Mouse (Mus musculus): ENCODE measurements around the gene Rabep2. TPM values are rescaled to one million over a fixed set of nuclear protein-coding genes. Genes with fewer than 3 reads are reported as not detected.

Rabep2 gene
- polyA plus RNA-seq, 1 experiment from 2014 or later: 33.7 TPM

GRCm38 (mm10) chr7:126458844-126459618 lies 30.5 kb downstream of the Rabep2 start:
- WGBS: 82% methylated on average over 11 of the region's 11 CpGs

GRCm38 (mm10) chr7:126460623-126461399 lies 32.3 kb downstream of the Rabep2 start:
- peak; percentile 25 for DNase-seq (ENCODE audit: low spot score)
- Histone ChIP-seq H3K4me3 (0 out of 2 replicates have a peak overlapping the region, but pooled peaks have one; percentile 14), H3K36me3 (replicated peaks) (peaks cover 3% of the 10 kb centered on the region), H3K27me3 (replicated peaks; ENCODE audit: low read depth, poor library complexity, severe bottlenecking) (0 out of 2 replicates have a peak, but pooled peaks cover 11% of the 10 kb centered on the region), H3K4me1 (peaks cover 60% of the 10 kb centered on the region), H3K27ac (replicated peaks) (peak overlapping the region; percentile 40), H3K9me3 (no peaks in the 10 kb centered on the region)
- 46% methylated on average over 10 of the region's 10 CpGs for WGBS

More at GRCm38 (mm10) chr7:126458844-126459618, 30.5 kb downstream of the Rabep2 start:
- H3K27me3 ChIP-seq (replicated peaks; ENCODE audit: low read depth, poor library complexity, severe bottlenecking): 0 out of 2 replicates have a peak, but pooled peaks cover 11% of the 10 kb centered on the region
- no peaks in the 10 kb centered on the region for H3K36me3 ChIP-seq (replicated peaks)
- H3K4me3 ChIP-seq: no peak overlapping the region
- H3K9me3 ChIP-seq: no peaks in the 10 kb centered on the region
- peaks cover 45% of the 10 kb centered on the region for H3K4me1 ChIP-seq
- DNase-seq (ENCODE audit: low spot score): no peak
- no peak overlapping the region for H3K27ac ChIP-seq (replicated peaks)

GRCm38 (mm10) chr7:126461626-126462025 lies 33.1 kb downstream of the Rabep2 start:
- no peaks in the 10 kb centered on the region for H3K9me3 ChIP-seq
- H3K27me3 ChIP-seq (replicated peaks; ENCODE audit: low read depth, poor library complexity, severe bottlenecking): 0 out of 2 replicates have a peak, but pooled peaks cover 11% of the 10 kb centered on the region
- no peak for DNase-seq (ENCODE audit: low spot score)
- 63% methylated on average over 3 of the region's 3 CpGs for WGBS
- H3K4me3 ChIP-seq: no peak overlapping the region
- H3K36me3 ChIP-seq (replicated peaks): peaks cover 11% of the 10 kb centered on the region
- peak overlapping the region; percentile 37; the same call in 1 of the 2 replicates for H3K27ac ChIP-seq (replicated peaks)
- peaks cover 60% of the 10 kb centered on the region for H3K4me1 ChIP-seq

- H3K9me3 ChIP-seq: no peaks in the 10 kb centered on the region
- DNase-seq (ENCODE audit: low spot score): no peak
- peak within 1 kb of the TSS; percentile 63 for H3K27ac ChIP-seq (replicated peaks)
- peaks cover 25% of the 10 kb centered on the region for H3K36me3 ChIP-seq (replicated peaks)
- H3K4me1 ChIP-seq: peaks cover 60% of the 10 kb centered on the region
- peak within 1 kb of the TSS; percentile 12; the same call in 1 of the 2 replicates for H3K4me3 ChIP-seq
- WGBS: 45% methylated on average over 5 of the region's 5 CpGs
- 0 out of 2 replicates have a peak, but pooled peaks cover 11% of the 10 kb centered on the region for H3K27me3 ChIP-seq (replicated peaks; ENCODE audit: low read depth, poor library complexity, severe bottlenecking)
Measured at GRCm38 (mm10) chr7:126463004-126463403, 34.4 kb downstream of the Rabep2 start, which contains the start of gene Atp2a1. TSS of gene Atp2a1 (minus strand) at chr7:126463108.

- Histone ChIP-seq H3K27ac (replicated peaks) (peak overlapping the region; percentile 8; the same call in 1 of the 2 replicates), H3K4me3 (no peak overlapping the region), H3K36me3 (replicated peaks) (peaks cover 31% of the 10 kb centered on the region), H3K9me3 (no peaks in the 10 kb centered on the region), H3K4me1 (peaks cover 59% of the 10 kb centered on the region), H3K27me3 (replicated peaks; ENCODE audit: low read depth, poor library complexity, severe bottlenecking) (0 out of 2 replicates have a peak, but pooled peaks cover 11% of the 10 kb centered on the region)
- DNase-seq (ENCODE audit: low spot score): no peak
- WGBS: 47% methylated on average over 4 of the region's 4 CpGs
Measured at GRCm38 (mm10) chr7:126463547-126463946, 35.0 kb downstream of the Rabep2 start.

- Histone ChIP-seq H3K9me3 (no peaks in the 10 kb centered on the region), H3K27ac (replicated peaks) (0 out of 2 replicates have a peak overlapping the region, but pooled peaks have one; percentile 8), H3K4me3 (no peak overlapping the region), H3K27me3 (replicated peaks; ENCODE audit: low read depth, poor library complexity, severe bottlenecking) (0 out of 2 replicates have a peak, but pooled peaks cover 11% of the 10 kb centered on the region), H3K36me3 (replicated peaks) (peaks cover 36% of the 10 kb centered on the region), H3K4me1 (peaks cover 53% of the 10 kb centered on the region)
- 55% methylated on average over 4 of the region's 4 CpGs for WGBS
- no peak for DNase-seq (ENCODE audit: low spot score)
Measured at GRCm38 (mm10) chr7:126464121-126464520, 35.6 kb downstream of the Rabep2 start.

GRCm38 (mm10) chr7:126464836-126465235 lies 36.3 kb downstream of the Rabep2 start:
- Histone ChIP-seq H3K4me3 (no peak overlapping the region), H3K27me3 (replicated peaks; ENCODE audit: low read depth, poor library complexity, severe bottlenecking) (0 out of 2 replicates have a peak, but pooled peaks cover 11% of the 10 kb centered on the region), H3K36me3 (replicated peaks) (peaks cover 43% of the 10 kb centered on the region), H3K4me1 (peaks cover 52% of the 10 kb centered on the region), H3K9me3 (no peaks in the 10 kb centered on the region), H3K27ac (replicated peaks) (peak overlapping the region; percentile 5)
- 40% methylated on average over 5 of the region's 5 CpGs for WGBS
- DNase-seq (ENCODE audit: low spot score): no peak

GRCm38 (mm10) chr7:126465246-126466030 lies 36.9 kb downstream of the Rabep2 start:
- Histone ChIP-seq H3K27ac (replicated peaks) (peak overlapping the region; percentile 27; the same call in 1 of the 2 replicates), H3K27me3 (replicated peaks; ENCODE audit: low read depth, poor library complexity, severe bottlenecking) (0 out of 2 replicates have a peak, but pooled peaks cover 11% of the 10 kb centered on the region), H3K36me3 (replicated peaks) (peaks cover 49% of the 10 kb centered on the region), H3K4me3 (no peak overlapping the region), H3K9me3 (no peaks in the 10 kb centered on the region), H3K4me1 (peaks cover 50% of the 10 kb centered on the region)
- 56% methylated on average over 7 of the region's 7 CpGs for WGBS
- DNase-seq (ENCODE audit: low spot score): no peak

GRCm38 (mm10) chr7:126466116-126466515 lies 37.6 kb downstream of the Rabep2 start:
- Histone ChIP-seq H3K9me3 (no peaks in the 10 kb centered on the region), H3K27ac (replicated peaks) (no peak overlapping the region), H3K4me3 (no peak overlapping the region), H3K4me1 (peaks cover 43% of the 10 kb centered on the region), H3K36me3 (replicated peaks) (peaks cover 56% of the 10 kb centered on the region), H3K27me3 (replicated peaks; ENCODE audit: low read depth, poor library complexity, severe bottlenecking) (0 out of 2 replicates have a peak, but pooled peaks cover 11% of the 10 kb centered on the region)
- DNase-seq (ENCODE audit: low spot score): no peak
- 74% methylated on average over 9 of the region's 9 CpGs for WGBS

- no peaks in the 10 kb centered on the region for H3K9me3 ChIP-seq
- H3K27ac ChIP-seq (replicated peaks): no peak overlapping the region
- H3K4me3 ChIP-seq: no peak overlapping the region
- H3K27me3 ChIP-seq (replicated peaks; ENCODE audit: low read depth, poor library complexity, severe bottlenecking): 0 out of 2 replicates have a peak, but pooled peaks cover 8% of the 10 kb centered on the region
- WGBS: 95% methylated on average over 5 of the region's 5 CpGs
- peaks cover 62% of the 10 kb centered on the region for H3K36me3 ChIP-seq (replicated peaks)
- no peak for DNase-seq (ENCODE audit: low spot score)
- peaks cover 37% of the 10 kb centered on the region for H3K4me1 ChIP-seq
Measured at GRCm38 (mm10) chr7:126466707-126467106, 38.1 kb downstream of the Rabep2 start.

GRCm38 (mm10) chr7:126467271-126467670 lies 38.7 kb downstream of the Rabep2 start:
- Histone ChIP-seq H3K4me3 (no peak overlapping the region), H3K36me3 (replicated peaks) (peaks cover 68% of the 10 kb centered on the region), H3K9me3 (no peaks in the 10 kb centered on the region), H3K27me3 (replicated peaks; ENCODE audit: low read depth, poor library complexity, severe bottlenecking) (0 out of 2 replicates have a peak, but pooled peaks cover 7% of the 10 kb centered on the region), H3K4me1 (peaks cover 32% of the 10 kb centered on the region), H3K27ac (replicated peaks) (no peak overlapping the region)
- DNase-seq (ENCODE audit: low spot score): peak; percentile 46
- WGBS: 66% methylated on average over 5 of the region's 5 CpGs

Data from embryonic facial prominence, embryonic 10.5 days (tissue).